Mouse (Mus musculus): ENCODE results near the gene Stam2.

Gene Stam2

GRCm38 (mm10) chr2:52742256-52743158 lies at the start of gene Stam2:
Stam2 (minus strand) TSS chr2:52742281.
- DNase-seq (ENCODE audit: low read depth, low spot score): peak; percentile 79

GRCm38 (mm10) chr2:52785106-52785721 lies 43.1 kb upstream of the Stam2 start:
- DNase-seq (ENCODE audit: low read depth, low spot score): peak; percentile 16

- DNase-seq (ENCODE audit: low read depth, low spot score): no peak
Measured at GRCm38 (mm10) chr2:52779987-52780386, 37.9 kb upstream of the Stam2 start.

GRCm38 (mm10) chr2:52779381-52779780 lies 37.3 kb upstream of the Stam2 start:
- DNase-seq (ENCODE audit: low read depth, low spot score): no peak

- no peak for DNase-seq (ENCODE audit: low read depth, low spot score)
Measured at GRCm38 (mm10) chr2:52777839-52778238, 35.8 kb upstream of the Stam2 start.

- no peak for DNase-seq (ENCODE audit: low read depth, low spot score)
Measured at GRCm38 (mm10) chr2:52774373-52774772, 32.3 kb upstream of the Stam2 start.

- no peak for DNase-seq (ENCODE audit: low read depth, low spot score)
Measured at GRCm38 (mm10) chr2:52772774-52773393, 30.8 kb upstream of the Stam2 start.

GRCm38 (mm10) chr2:52765130-52765529 lies 23.0 kb upstream of the Stam2 start:
- no peak for DNase-seq (ENCODE audit: low read depth, low spot score)

GRCm38 (mm10) chr2:52763891-52764290 lies 21.8 kb upstream of the Stam2 start:
- peak; percentile 46 for DNase-seq (ENCODE audit: low read depth, low spot score)

GRCm38 (mm10) chr2:52763040-52763736 lies 21.1 kb upstream of the Stam2 start:
- DNase-seq (ENCODE audit: low read depth, low spot score): peak; percentile 89

GRCm38 (mm10) chr2:52762529-52762928 lies 20.4 kb upstream of the Stam2 start:
- no peak for DNase-seq (ENCODE audit: low read depth, low spot score)

GRCm38 (mm10) chr2:52758627-52759026 lies 16.5 kb upstream of the Stam2 start:
- peak; percentile 43 for DNase-seq (ENCODE audit: low read depth, low spot score)

- DNase-seq (ENCODE audit: low read depth, low spot score): peak; percentile 48
Measured at GRCm38 (mm10) chr2:52756691-52757090, 14.6 kb upstream of the Stam2 start.

- DNase-seq (ENCODE audit: low read depth, low spot score): no peak
Measured at GRCm38 (mm10) chr2:52753573-52754317, 11.7 kb upstream of the Stam2 start.

GRCm38 (mm10) chr2:52744099-52744498 lies 2.0 kb upstream of the Stam2 start:
- no peak for DNase-seq (ENCODE audit: low read depth, low spot score)

GRCm38 (mm10) chr2:52741681-52742255 lies 313 bp downstream of the Stam2 start:
- DNase-seq (ENCODE audit: low read depth, low spot score): peak; percentile 52

- no peak for DNase-seq (ENCODE audit: low read depth, low spot score)
Measured at GRCm38 (mm10) chr2:52740596-52740995, 1.5 kb downstream of the Stam2 start.

GRCm38 (mm10) chr2:52734504-52734903 lies 7.6 kb downstream of the Stam2 start:
- no peak for DNase-seq (ENCODE audit: low read depth, low spot score)

GRCm38 (mm10) chr2:52733659-52734058 lies 8.4 kb downstream of the Stam2 start:
- DNase-seq (ENCODE audit: low read depth, low spot score): no peak

- no peak for DNase-seq (ENCODE audit: low read depth, low spot score)
Measured at GRCm38 (mm10) chr2:52732611-52733010, 9.5 kb downstream of the Stam2 start.

- DNase-seq (ENCODE audit: low read depth, low spot score): no peak
Measured at GRCm38 (mm10) chr2:52732001-52732400, 10.1 kb downstream of the Stam2 start.

All from forelimb bud, embryonic 11.5 days (tissue).